Mouse (Mus musculus): Measurements from ENCODE around the gene Plagl1. TPM values are rescaled to one million over a fixed set of nuclear protein-coding genes. Genes with fewer than 3 reads are reported as not detected.
A peak's percentile ranks its signal among the peaks of the same experiment; 100 is the strongest.
"Not testable (repeated sequence)": the region's sequence is repeated elsewhere in the genome, so short reads cannot be mapped to it uniquely, and the experiment has no call there.

Plagl1 gene
- 37.0 and 41.0 TPM in 2 replicates for polyA plus RNA-seq (2015; fragmentation: Nextera tagmentation; extraction: Ambion mirVana)

DNA sequence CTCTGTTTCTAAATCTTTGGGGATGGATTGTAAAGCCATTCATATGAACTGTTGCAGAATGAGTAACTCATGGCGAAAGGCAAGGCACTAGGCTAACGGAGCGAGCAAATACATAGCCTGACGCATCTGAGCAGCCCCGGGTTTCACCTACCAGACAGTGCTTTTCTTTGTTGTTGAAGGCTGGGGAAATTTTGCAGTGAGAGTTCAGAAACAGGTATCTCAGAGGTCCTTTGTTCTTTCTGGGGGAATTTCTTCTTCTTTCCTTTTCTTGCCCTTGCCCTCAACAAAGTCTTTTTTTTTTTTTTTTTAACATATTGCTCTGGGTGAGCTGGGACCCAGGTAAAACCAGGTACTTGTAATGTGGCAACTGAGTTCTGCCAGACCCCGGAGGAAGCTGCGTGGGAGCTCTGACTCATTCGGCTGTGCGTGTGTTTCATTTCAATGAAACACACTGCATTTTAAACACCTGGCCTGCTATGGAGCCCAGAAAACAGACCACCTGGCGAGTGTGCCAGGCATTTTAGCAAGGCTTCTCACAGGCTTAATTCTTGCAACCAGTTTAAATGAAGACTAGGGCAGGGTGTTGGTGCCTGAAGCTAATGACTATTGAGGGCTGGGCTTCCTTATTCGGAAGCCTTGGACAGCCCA lies at the start of gene Plagl1:
Plagl1 (plus strand) TSS at position 484 of the 648 bp plus-strand sequence.
- peaks cover 10% of the 10 kb centered on the region for H3K4me1 ChIP-seq
- ATAC-seq (replicated peaks): 0 out of 2 replicates have a peak, but pooled peaks have one; percentile 21
- peak within 1 kb of the TSS; percentile 87 for H3K4me2 ChIP-seq (replicated peaks)
- H3K27me3 ChIP-seq: peaks cover 8% of the 10 kb centered on the region; the same call in 1 of the 2 replicates
- no peaks in the 10 kb centered on the region for H3K9me3 ChIP-seq
- peak within 1 kb of the TSS; percentile 46 for H3K4me3 ChIP-seq
- no peak within 1 kb of the TSS for H3K27ac ChIP-seq (replicated peaks)
- H3K9ac ChIP-seq (replicated peaks): peak within 1 kb of the TSS; percentile 48
- 57% methylated on average over 11 of the region's 11 CpGs for WGBS
- H3K36me3 ChIP-seq: no peaks in the 10 kb centered on the region

DNA sequence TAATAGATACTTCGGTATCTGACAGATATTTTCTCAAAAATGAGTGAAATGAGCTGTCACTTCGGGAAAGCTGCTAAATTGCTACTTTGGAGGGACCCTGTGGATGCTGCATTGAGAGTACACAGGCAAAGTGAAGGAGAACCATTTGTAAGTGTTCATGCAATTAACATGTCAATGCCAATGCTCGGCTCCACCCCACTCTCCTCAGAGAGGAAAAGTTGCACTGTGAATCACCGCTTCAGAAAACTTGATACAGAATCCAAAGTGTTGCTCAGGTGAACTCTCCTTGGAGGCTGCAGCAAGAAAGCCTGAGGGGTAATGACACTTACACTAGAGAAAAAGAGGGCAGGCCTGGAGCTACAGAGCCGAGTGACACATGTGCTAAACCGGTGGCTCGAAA lies 46.3 kb upstream of the Plagl1 start:
- no peak for ATAC-seq (replicated peaks)
- H3K27ac ChIP-seq (replicated peaks): no peak overlapping the region
- no peaks in the 10 kb centered on the region for H3K9me3 ChIP-seq
- 62% methylated on average over 7 of the region's 7 CpGs for WGBS
- no peaks in the 10 kb centered on the region; the same call in 1 of the 2 replicates for H3K36me3 ChIP-seq
- no peak overlapping the region for H3K4me3 ChIP-seq
- H3K4me2 ChIP-seq (replicated peaks): no peak overlapping the region
- H3K27me3 ChIP-seq: no peaks in the 10 kb centered on the region
- peaks cover 15% of the 10 kb centered on the region for H3K4me1 ChIP-seq
- H3K9ac ChIP-seq (replicated peaks): no peak overlapping the region

DNA sequence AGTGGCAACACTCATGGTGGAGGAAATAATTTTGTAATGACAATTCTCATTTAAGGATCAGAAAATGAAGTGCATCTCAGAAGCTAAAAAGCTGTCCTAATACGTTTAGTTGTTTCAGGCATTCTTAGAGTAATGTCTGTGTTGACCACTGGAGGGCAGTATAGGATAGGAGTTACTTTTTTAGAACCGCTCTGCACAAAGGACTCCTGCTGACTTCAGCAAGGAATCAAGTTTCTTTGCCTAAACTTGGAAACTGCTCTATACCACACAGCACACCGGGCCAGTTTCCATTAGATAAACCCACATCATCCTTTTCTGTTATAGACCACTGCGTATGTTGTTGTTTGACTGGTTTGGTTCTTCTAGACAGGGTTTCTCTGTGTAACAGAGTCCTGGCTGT lies 43.7 kb upstream of the Plagl1 start:
- H3K27me3 ChIP-seq: no peaks in the 10 kb centered on the region
- no peak overlapping the region for H3K4me3 ChIP-seq
- no peak overlapping the region for H3K4me2 ChIP-seq (replicated peaks)
- no peaks in the 10 kb centered on the region for H3K9me3 ChIP-seq
- peak; percentile 64 for ATAC-seq (replicated peaks)
- WGBS: 23% methylated on average over 4 of the region's 4 CpGs
- no peaks in the 10 kb centered on the region for H3K36me3 ChIP-seq
- no peak overlapping the region for H3K9ac ChIP-seq (replicated peaks)
- no peak overlapping the region for H3K27ac ChIP-seq (replicated peaks)
- H3K4me1 ChIP-seq: no peaks in the 10 kb centered on the region

- H3K4me3 ChIP-seq: no peak overlapping the region
- H3K9me3 ChIP-seq: no peaks in the 10 kb centered on the region
- ATAC-seq (replicated peaks): peak; percentile 29; the same call in 1 of the 2 replicates
- no peaks in the 10 kb centered on the region for H3K36me3 ChIP-seq
- WGBS: 66% methylated on average over 7 of the region's 7 CpGs
- no peak overlapping the region for H3K27ac ChIP-seq (replicated peaks)
- no peak overlapping the region for H3K4me2 ChIP-seq (replicated peaks)
- H3K4me1 ChIP-seq: no peaks in the 10 kb centered on the region
- no peak overlapping the region for H3K9ac ChIP-seq (replicated peaks)
- H3K27me3 ChIP-seq: no peaks in the 10 kb centered on the region
Measured at GRCm38 (mm10) chr10:13018510-13018909, 41.8 kb upstream of the Plagl1 start.

- Histone ChIP-seq H3K4me3 (no peak overlapping the region), H3K9me3 (no peaks in the 10 kb centered on the region), H3K4me1 (no peaks in the 10 kb centered on the region), H3K27ac (replicated peaks) (no peak overlapping the region), H3K36me3 (no peaks in the 10 kb centered on the region), H3K9ac (replicated peaks) (no peak overlapping the region), H3K27me3 (no peaks in the 10 kb centered on the region), H3K4me2 (replicated peaks) (no peak overlapping the region)
- ATAC-seq (replicated peaks): no peak
- 63% methylated on average over 5 of the region's 5 CpGs for WGBS
Measured at GRCm38 (mm10) chr10:13019026-13019425, 41.3 kb upstream of the Plagl1 start.

- no peaks in the 10 kb centered on the region for H3K9me3 ChIP-seq
- no peak for ATAC-seq (replicated peaks)
- WGBS: 96% methylated on average over 4 of the region's 4 CpGs
- H3K9ac ChIP-seq (replicated peaks): no peak overlapping the region
- H3K27ac ChIP-seq (replicated peaks): no peak overlapping the region
- no peaks in the 10 kb centered on the region for H3K4me1 ChIP-seq
- H3K4me3 ChIP-seq: no peak overlapping the region
- H3K27me3 ChIP-seq: no peaks in the 10 kb centered on the region
- H3K36me3 ChIP-seq: no peaks in the 10 kb centered on the region
- no peak overlapping the region for H3K4me2 ChIP-seq (replicated peaks)
Measured at GRCm38 (mm10) chr10:13022103-13022502, 38.2 kb upstream of the Plagl1 start.

- H3K36me3 ChIP-seq; H3K27ac ChIP-seq (replicated peaks); H3K4me3 ChIP-seq; H3K4me1 ChIP-seq; H3K4me2 ChIP-seq (replicated peaks); H3K9ac ChIP-seq (replicated peaks); H3K9me3 ChIP-seq; ATAC-seq (replicated peaks); H3K27me3 ChIP-seq: not testable (repeated sequence)
- 72% methylated on average over 3 of the region's 3 CpGs for WGBS
Measured at GRCm38 (mm10) chr10:13023985-13024384, 36.3 kb upstream of the Plagl1 start.

- Histone ChIP-seq H3K4me2 (replicated peaks) (no peak overlapping the region), H3K4me1 (no peaks in the 10 kb centered on the region), H3K9me3 (no peaks in the 10 kb centered on the region), H3K27me3 (no peaks in the 10 kb centered on the region), H3K36me3 (no peaks in the 10 kb centered on the region), H3K4me3 (no peak overlapping the region), H3K9ac (replicated peaks) (no peak overlapping the region), H3K27ac (replicated peaks) (no peak overlapping the region)
- ATAC-seq (replicated peaks): no peak
- WGBS: 89% methylated on average over 5 of the region's 5 CpGs
Measured at GRCm38 (mm10) chr10:13027702-13028101, 32.6 kb upstream of the Plagl1 start.

DNA sequence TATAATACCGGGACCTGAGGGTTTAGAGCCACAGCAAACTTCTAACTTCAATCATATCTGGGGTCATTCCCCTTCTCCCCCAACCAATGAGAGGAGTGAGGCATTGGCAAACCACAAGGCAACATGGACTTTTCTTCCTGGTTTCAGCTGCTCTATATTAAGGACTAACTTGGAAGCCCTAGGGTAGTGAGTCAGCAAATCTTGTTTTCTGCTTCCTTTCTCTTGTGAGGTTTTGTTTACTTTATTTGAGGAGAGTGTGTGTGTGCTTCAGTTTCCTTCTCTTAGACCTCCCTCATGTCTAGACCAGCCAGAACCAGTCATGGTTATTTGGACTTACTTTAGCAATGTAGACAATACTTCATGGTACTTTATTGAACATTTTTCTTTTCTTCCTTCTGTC lies 32.1 kb upstream of the Plagl1 start:
- Histone ChIP-seq H3K4me1 (no peaks in the 10 kb centered on the region), H3K9ac (replicated peaks) (no peak overlapping the region), H3K36me3 (no peaks in the 10 kb centered on the region), H3K27ac (replicated peaks) (no peak overlapping the region), H3K27me3 (no peaks in the 10 kb centered on the region), H3K9me3 (no peaks in the 10 kb centered on the region), H3K4me2 (replicated peaks) (no peak overlapping the region), H3K4me3 (no peak overlapping the region)
- no peak for ATAC-seq (replicated peaks)
- WGBS: 100% methylated on average over 1 of the region's 1 CpGs

DNA sequence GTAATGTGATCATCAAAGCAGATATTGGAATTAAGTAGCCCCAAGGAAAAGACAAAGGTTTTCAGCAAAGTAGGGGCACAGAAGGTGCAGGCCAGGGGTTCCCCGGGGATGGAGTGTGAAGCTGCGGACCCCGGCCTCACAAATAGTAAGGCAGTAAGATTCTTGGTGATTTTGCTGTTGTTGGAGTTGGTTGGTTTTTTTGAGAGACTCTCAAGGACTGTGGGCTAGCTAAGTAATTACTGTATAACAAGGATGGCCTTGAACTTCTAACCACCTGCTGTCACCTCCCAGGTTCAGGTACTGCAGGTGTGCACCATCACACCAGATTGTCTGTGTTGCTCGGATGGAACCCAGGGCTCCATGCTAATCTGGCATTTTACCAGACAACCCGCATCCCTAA lies 30.9 kb upstream of the Plagl1 start:
- Histone ChIP-seq H3K4me2 (replicated peaks) (no peak overlapping the region), H3K4me3 (no peak overlapping the region), H3K27ac (replicated peaks) (no peak overlapping the region), H3K9me3 (no peaks in the 10 kb centered on the region), H3K27me3 (no peaks in the 10 kb centered on the region), H3K9ac (replicated peaks) (no peak overlapping the region), H3K4me1 (no peaks in the 10 kb centered on the region), H3K36me3 (no peaks in the 10 kb centered on the region)
- 92% methylated on average over 5 of the region's 5 CpGs for WGBS
- ATAC-seq (replicated peaks): no peak

GRCm38 (mm10) chr10:13035270-13035669 lies 25.0 kb upstream of the Plagl1 start:
- 84% methylated on average over 3 of the region's 3 CpGs for WGBS
- Histone ChIP-seq H3K4me2 (replicated peaks) (no peak overlapping the region), H3K4me1 (no peaks in the 10 kb centered on the region), H3K4me3 (no peak overlapping the region), H3K27ac (replicated peaks) (no peak overlapping the region), H3K27me3 (no peaks in the 10 kb centered on the region), H3K9ac (replicated peaks) (no peak overlapping the region), H3K36me3 (no peaks in the 10 kb centered on the region), H3K9me3 (no peaks in the 10 kb centered on the region)
- no peak for ATAC-seq (replicated peaks)

- Histone ChIP-seq H3K9me3 (no peaks in the 10 kb centered on the region), H3K9ac (replicated peaks) (no peak overlapping the region), H3K36me3 (no peaks in the 10 kb centered on the region), H3K4me1 (no peaks in the 10 kb centered on the region), H3K27ac (replicated peaks) (no peak overlapping the region), H3K4me3 (no peak overlapping the region), H3K27me3 (no peaks in the 10 kb centered on the region), H3K4me2 (replicated peaks) (no peak overlapping the region)
- 86% methylated on average over 5 of the region's 5 CpGs for WGBS
- ATAC-seq (replicated peaks): no peak
Measured at GRCm38 (mm10) chr10:13039637-13040174, 20.6 kb upstream of the Plagl1 start.

DNA sequence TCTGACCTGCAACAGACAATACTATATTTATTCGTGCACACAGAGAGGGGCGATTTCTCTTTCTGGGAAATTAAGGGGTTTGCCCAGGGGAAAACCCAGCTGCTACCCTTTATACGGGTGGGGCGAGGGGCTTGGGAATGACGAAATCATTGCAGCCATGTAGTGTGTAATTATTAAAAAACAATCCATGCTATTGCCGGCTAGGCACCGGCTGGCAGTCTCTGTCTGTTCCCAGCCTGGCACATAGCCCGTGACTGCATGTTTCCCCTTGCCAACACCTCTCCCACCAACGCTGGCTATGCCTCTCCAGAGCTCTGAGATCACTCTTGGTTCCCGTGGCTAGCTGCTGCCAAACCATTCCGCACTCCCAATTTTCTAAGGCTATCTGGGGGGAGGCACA lies 15.6 kb upstream of the Plagl1 start:
- no peaks in the 10 kb centered on the region for H3K27me3 ChIP-seq
- no peak overlapping the region for H3K4me3 ChIP-seq
- H3K36me3 ChIP-seq: no peaks in the 10 kb centered on the region
- H3K9me3 ChIP-seq: no peaks in the 10 kb centered on the region
- H3K9ac ChIP-seq (replicated peaks): no peak overlapping the region
- 66% methylated on average over 11 of the region's 11 CpGs for WGBS
- H3K27ac ChIP-seq (replicated peaks): peak overlapping the region; percentile 11; the same call in 1 of the 2 replicates
- peak; percentile 87 for ATAC-seq (replicated peaks)
- no peaks in the 10 kb centered on the region for H3K4me1 ChIP-seq
- H3K4me2 ChIP-seq (replicated peaks): no peak overlapping the region
